Mouse (Mus musculus): ENCODE measurements at regions not wholly inside any gene's neighbourhood (a gene's known extent, or its start where the extent isn't known, plus 50 kb on each side); places are given as distances from the start of the nearest gene placed in this dataset.

GRCm38 (mm10) chr14:46004078-46004477 is 346.1 kb upstream of the Ddhd1 start:
- Histone ChIP-seq H3K27me3 (ENCODE audit: insufficient read depth, low read length) (no peaks in the 10 kb centered on the region), H3K9ac (no peak overlapping the region), H3K9me3 (ENCODE audit: low read depth, low read length) (no peaks in the 10 kb centered on the region), H3K4me2 (no peak overlapping the region), H3K36me3 (ENCODE audit: insufficient read depth) (no peaks in the 10 kb centered on the region), H3K4me1 (ENCODE audit: insufficient read depth) (peaks cover 8% of the 10 kb centered on the region; the same call in 1 of the 2 replicates), H3K27ac (ENCODE audit: low read depth) (peak overlapping the region; percentile 55; the same call in 1 of the 2 replicates), H3K4me3 (ENCODE audit: low read depth, low read length) (no peak overlapping the region)
- DNase-seq, result peak; percentile 66
- 43% methylated on average over 6 of the region's 6 CpGs for WGBS
- no peak for TF ChIP-seq CTCF (IDR thresholded peaks at IDR 0.05; ENCODE audit: low read depth)
- ATAC-seq (ENCODE audit: insufficient read depth), result no peak

GRCm38 (mm10) chr14:46005307-46005706 is 347.4 kb upstream of the Ddhd1 start:
- no peak overlapping the region for H3K27ac ChIP-seq (ENCODE audit: low read depth)
- peak; percentile 50 for DNase-seq
- ATAC-seq (ENCODE audit: insufficient read depth), result no peak
- H3K4me2 ChIP-seq, result no peak overlapping the region
- H3K36me3 ChIP-seq (ENCODE audit: insufficient read depth), result no peaks in the 10 kb centered on the region
- H3K27me3 ChIP-seq (ENCODE audit: insufficient read depth, low read length), result no peaks in the 10 kb centered on the region
- H3K9ac ChIP-seq, result no peak overlapping the region
- WGBS, result 29% methylated on average over 4 of the region's 4 CpGs
- TF ChIP-seq CTCF (IDR thresholded peaks at IDR 0.05; ENCODE audit: low read depth), result no peak
- H3K4me3 ChIP-seq (ENCODE audit: low read depth, low read length), result no peak overlapping the region
- no peaks in the 10 kb centered on the region for H3K9me3 ChIP-seq (ENCODE audit: low read depth, low read length)
- peaks cover 8% of the 10 kb centered on the region; the same call in 1 of the 2 replicates for H3K4me1 ChIP-seq (ENCODE audit: insufficient read depth)

- no peaks in the 10 kb centered on the region for H3K27me3 ChIP-seq (ENCODE audit: insufficient read depth, low read length)
- 90% methylated on average over 2 of the region's 2 CpGs for WGBS
- H3K36me3 ChIP-seq (ENCODE audit: insufficient read depth), result no peaks in the 10 kb centered on the region
- H3K9me3 ChIP-seq (ENCODE audit: low read depth, low read length), result no peaks in the 10 kb centered on the region
- H3K27ac ChIP-seq (ENCODE audit: low read depth), result no peak overlapping the region
- peaks cover 15% of the 10 kb centered on the region for H3K4me1 ChIP-seq (ENCODE audit: insufficient read depth)
- no peak for TF ChIP-seq CTCF (IDR thresholded peaks at IDR 0.05; ENCODE audit: low read depth)
- DNase-seq (no peak), ATAC-seq (ENCODE audit: insufficient read depth) (no peak)
- H3K9ac ChIP-seq, result no peak overlapping the region
- H3K4me3 ChIP-seq (ENCODE audit: low read depth, low read length), result no peak overlapping the region
- no peak overlapping the region for H3K4me2 ChIP-seq
These were observed 355.3 kb upstream of the Ddhd1 start for GRCm38 (mm10) chr14:46013232-46013631.

- H3K4me2 ChIP-seq, result no peak overlapping the region
- H3K36me3 ChIP-seq (ENCODE audit: insufficient read depth), result no peaks in the 10 kb centered on the region
- TF ChIP-seq CTCF (IDR thresholded peaks at IDR 0.05; ENCODE audit: low read depth), result no peak
- H3K27me3 ChIP-seq (ENCODE audit: insufficient read depth, low read length), result no peaks in the 10 kb centered on the region
- H3K9ac ChIP-seq, result no peak overlapping the region
- no peaks in the 10 kb centered on the region for H3K9me3 ChIP-seq (ENCODE audit: low read depth, low read length)
- DNase-seq (no peak), ATAC-seq (ENCODE audit: insufficient read depth) (no peak)
- H3K4me3 ChIP-seq (ENCODE audit: low read depth, low read length), result no peak overlapping the region
- WGBS, result 69% methylated on average over 2 of the region's 2 CpGs
- H3K27ac ChIP-seq (ENCODE audit: low read depth), result no peak overlapping the region
- peaks cover 20% of the 10 kb centered on the region for H3K4me1 ChIP-seq (ENCODE audit: insufficient read depth)
These were observed 356.1 kb upstream of the Ddhd1 start for GRCm38 (mm10) chr14:46014090-46014489.

GRCm38 (mm10) chr14:46015682-46016400 is 357.9 kb upstream of the Ddhd1 start:
- no peak overlapping the region for H3K4me3 ChIP-seq (ENCODE audit: low read depth, low read length)
- H3K36me3 ChIP-seq (ENCODE audit: insufficient read depth), result no peaks in the 10 kb centered on the region
- no peaks in the 10 kb centered on the region for H3K9me3 ChIP-seq (ENCODE audit: low read depth, low read length)
- no peak overlapping the region for H3K9ac ChIP-seq
- H3K27ac ChIP-seq (ENCODE audit: low read depth), result peak overlapping the region; percentile 79
- H3K4me2 ChIP-seq, result no peak overlapping the region
- H3K4me1 ChIP-seq (ENCODE audit: insufficient read depth), result peaks cover 28% of the 10 kb centered on the region
- ATAC-seq (ENCODE audit: insufficient read depth) (no peak), DNase-seq (no peak)
- TF ChIP-seq CTCF (IDR thresholded peaks at IDR 0.05; ENCODE audit: low read depth), result no peak
- no peaks in the 10 kb centered on the region for H3K27me3 ChIP-seq (ENCODE audit: insufficient read depth, low read length)
- WGBS, result 73% methylated on average over 6 of the region's 6 CpGs

DNA sequence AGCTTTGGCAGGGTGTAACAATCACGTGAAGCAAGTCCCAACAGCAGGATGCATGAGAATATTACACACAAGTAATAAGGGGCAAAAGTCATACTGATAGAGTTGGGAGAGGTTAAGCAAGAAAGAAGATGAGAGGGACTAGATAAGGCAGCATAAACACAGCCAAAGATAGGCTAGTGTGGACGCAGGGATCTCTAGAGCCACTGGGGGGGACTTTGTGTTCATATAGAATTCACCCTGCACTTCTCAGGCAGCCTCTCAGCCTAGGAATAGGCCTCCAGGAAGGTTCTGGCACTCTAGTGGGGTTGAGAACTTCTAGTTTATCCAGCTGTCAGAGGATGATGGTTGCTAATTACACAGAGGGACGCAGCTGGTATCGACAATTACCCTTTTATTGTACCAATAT is 358.8 kb upstream of the Ddhd1 start:
- Histone ChIP-seq H3K4me1 (ENCODE audit: insufficient read depth) (peaks cover 28% of the 10 kb centered on the region), H3K27ac (ENCODE audit: low read depth) (peak overlapping the region; percentile 79), H3K36me3 (ENCODE audit: insufficient read depth) (no peaks in the 10 kb centered on the region), H3K4me2 (no peak overlapping the region), H3K9me3 (ENCODE audit: low read depth, low read length) (no peaks in the 10 kb centered on the region), H3K4me3 (ENCODE audit: low read depth, low read length) (no peak overlapping the region), H3K27me3 (ENCODE audit: insufficient read depth, low read length) (no peaks in the 10 kb centered on the region), H3K9ac (no peak overlapping the region)
- 19% methylated on average over 4 of the region's 4 CpGs for WGBS
- ATAC-seq (ENCODE audit: insufficient read depth) (peak; percentile 48; the same call in 1 of the 2 replicates), DNase-seq (peak; percentile 52)
- TF ChIP-seq CTCF (IDR thresholded peaks at IDR 0.05; ENCODE audit: low read depth), result no peak

GRCm38 (mm10) chr14:46017286-46017685 is 359.3 kb upstream of the Ddhd1 start:
- Histone ChIP-seq H3K9me3 (ENCODE audit: low read depth, low read length) (no peaks in the 10 kb centered on the region), H3K4me3 (ENCODE audit: low read depth, low read length) (no peak overlapping the region), H3K4me1 (ENCODE audit: insufficient read depth) (peaks cover 28% of the 10 kb centered on the region), H3K27ac (ENCODE audit: low read depth) (peak overlapping the region; percentile 79; the same call in 1 of the 2 replicates), H3K9ac (no peak overlapping the region), H3K4me2 (no peak overlapping the region), H3K36me3 (ENCODE audit: insufficient read depth) (no peaks in the 10 kb centered on the region), H3K27me3 (ENCODE audit: insufficient read depth, low read length) (no peaks in the 10 kb centered on the region)
- no peak for ATAC-seq (ENCODE audit: insufficient read depth)
- TF ChIP-seq CTCF (IDR thresholded peaks at IDR 0.05; ENCODE audit: low read depth), result no peak
- WGBS, result 20% methylated on average over 3 of the region's 3 CpGs
- DNase-seq, result peak; percentile 70

Data from lung, embryonic 14.5 days (tissue).